Mouse (Mus musculus): ENCODE measurements around the gene Hyal5. TPM values are rescaled to one million over a fixed set of nuclear protein-coding genes. Genes with fewer than 3 reads are reported as not detected.

The Hyal5 gene
- not detected in 2 replicates for polyA plus RNA-seq (2012; rRNA removed; ENCODE audit: low replicate concordance)

GRCm38 (mm10) chr6:24857697-24858096 lies at the start of gene Hyal5:
Hyal5 (plus strand) TSS chr6:24857997.

Other genes with a start within 250 kb of the Hyal5 start
- gene Wasl, start 193.0 kb upstream of the Hyal5 start, polyA plus RNA-seq (2012; rRNA removed; ENCODE audit: low replicate concordance) = 15.5 and 108 TPM in 2 replicates
- gene Hyal6, start 124.8 kb upstream of the Hyal5 start, polyA plus RNA-seq (2012; rRNA removed; ENCODE audit: low replicate concordance) = not detected in 2 replicates
- not detected in 2 replicates for gene Hyal4, start 109.7 kb upstream of the Hyal5 start, polyA plus RNA-seq (2012; rRNA removed; ENCODE audit: low replicate concordance)
- not detected in 2 replicates for gene Spam1, start 66.8 kb upstream of the Hyal5 start, polyA plus RNA-seq (2012; rRNA removed; ENCODE audit: low replicate concordance)
- 0.82 and 1.1 TPM in 2 replicates for gene Tmem229a, start 98.3 kb downstream of the Hyal5 start, polyA plus RNA-seq (2012; rRNA removed; ENCODE audit: low replicate concordance)